Mouse (Mus musculus): ENCODE measurements around the gene Trim43a.

GRCm38 (mm10) chr9:88542816-88543215, 37.9 kb upstream of the Trim43a start:
- TF ChIP-seq POLR2A (IDR thresholded peaks at IDR 0.05; ENCODE audit: insufficient read length, low read depth): no peak
- TF ChIP-seq TCF12 (IDR thresholded peaks at IDR 0.05; ENCODE audit: insufficient read depth, poor library complexity, severe bottlenecking): no peak
- no peak for TF ChIP-seq MYOD1 (IDR thresholded peaks at IDR 0.05; ENCODE audit: control insufficient read depth in 1 of 3, insufficient read length in 2 of 3, low read depth in 2 of 3)
- no peak for TF ChIP-seq CEBPB (IDR thresholded peaks at IDR 0.05; ENCODE audit: insufficient read depth, poor library complexity, severe bottlenecking)
- no peak for TF ChIP-seq USF1 (IDR thresholded peaks at IDR 0.05; ENCODE audit: low read depth)
- TF ChIP-seq SRF (IDR thresholded peaks at IDR 0.05; ENCODE audit: control insufficient read depth, insufficient read length, low read depth): no peak
- TF ChIP-seq MAX (IDR thresholded peaks at IDR 0.05; ENCODE audit: low read depth): no peak
- TF ChIP-seq MYOG (IDR thresholded peaks at IDR 0.05; ENCODE audit: control insufficient read depth in 1 of 3, insufficient read depth in 1 of 3, insufficient read length in 2 of 3, low read depth in 2 of 3): no peak
- TF ChIP-seq POLR2AphosphoS2 (IDR thresholded peaks at IDR 0.05; ENCODE audit: insufficient read length, low read depth): no peak
- no peak for TF ChIP-seq E2F4 (IDR thresholded peaks at IDR 0.05; ENCODE audit: insufficient read depth)
- TF ChIP-seq TCF3 (IDR thresholded peaks at IDR 0.05; ENCODE audit: insufficient read length, low read depth): no peak
- no peak for TF ChIP-seq REST (IDR thresholded peaks at IDR 0.05; ENCODE audit: insufficient read depth, insufficient read length)

Measured in myocyte (in vitro differentiated cells).